In genomic region chr4:64492260-64492962, GRCm38 (mm10) we compare ENCODE assay signal across 9 mouse cellular contexts.
DNase-seq lines count a peak whose midpoint lies in the region; ATAC-seq and TF ChIP-seq lines count a peak whose summit lies in the region.
"Had no signal": no experiment of that assay in that cellular context is flagged by ENCODE, and none has a peak within 500 bp of the region (broad histone marks: within the 10 kb centered on the region; RNA-seq: fewer than 3 reads in every experiment).

No protein-coding gene starts in this region.

- H3K9ac ChIP-seq in heart, postnatal 0 days (replicated peaks; ENCODE audit: low read depth, low read length), result no peak overlapping the region
- H3K9ac ChIP-seq in heart, embryonic 12.5 days, result no peak overlapping the region
- no peak overlapping the region for H3K9ac ChIP-seq in lung, postnatal 0 days (replicated peaks; ENCODE audit: low read depth)
- H3K9ac ChIP-seq in forebrain, embryonic 16.5 days (replicated peaks; ENCODE audit: low read depth, low read length), result no peak overlapping the region
- no peak overlapping the region for H3K9ac ChIP-seq in stomach, postnatal 0 days (ENCODE audit: low read length)

- TF ChIP-seq EP300 in heart, postnatal 0 days (IDR thresholded peaks at IDR 0.05; ENCODE audit: low read depth), result no peak
- TF ChIP-seq EP300 in lung, postnatal 0 days (IDR thresholded peaks at IDR 0.05), result 0 out of 2 replicates have a peak, but pooled peaks have one; percentile 9
- no peak for TF ChIP-seq EP300 in stomach, postnatal 0 days (optimal IDR thresholded peaks at IDR 0.05)

- ATAC-seq in heart, postnatal 0 days (ENCODE audit: insufficient read depth, low read depth), result no peak
- no peak for ATAC-seq in heart, embryonic 12.5 days (ENCODE audit: insufficient number of reproducible peaks, low FRiP score)
- ATAC-seq in lung, postnatal 0 days, result peak; percentile 12; the same call in 1 of the 2 replicates
- ATAC-seq in forebrain, embryonic 16.5 days, result peak; percentile 79
- ATAC-seq in stomach, postnatal 0 days (ENCODE audit: low FRiP score, low TSS enrichment), result no peak

- DNase-seq in heart, postnatal 0 days (ENCODE audit: low spot score), result peak; percentile 39
- peak; percentile 75 for DNase-seq in lung, postnatal 0 days (ENCODE audit: low spot score)
- DNase-seq in lung, postnatal 25 days (ENCODE audit: low spot score), result no peak
- DNase-seq in stomach, postnatal 0 days (ENCODE audit: low spot score), result no peak
- no peak for DNase-seq in spleen, postnatal 10 days (ENCODE audit: low spot score in 2 of 2)
- no peak for DNase-seq in frontal cortex, postnatal 14 days (ENCODE audit: low spot score in 2 of 2)
- DNase-seq: heart, adult 11 months had no signal

- peak; percentile 50 for TF ChIP-seq CTCF in heart, postnatal 0 days (IDR thresholded peaks at IDR 0.05; ENCODE audit: low read depth)
- peak; percentile 66 for TF ChIP-seq CTCF in lung, postnatal 0 days (IDR thresholded peaks at IDR 0.05)
- peak; percentile 82 for TF ChIP-seq CTCF in stomach, postnatal 0 days (IDR thresholded peaks at IDR 0.05; ENCODE audit: low read depth)

- H3K9me3 ChIP-seq in heart, postnatal 0 days (replicated peaks; ENCODE audit: control insufficient read depth, low read length), result no peaks in the 10 kb centered on the region
- no peaks in the 10 kb centered on the region for H3K9me3 ChIP-seq in heart, embryonic 12.5 days (replicated peaks)
- no peaks in the 10 kb centered on the region for H3K9me3 ChIP-seq in lung, postnatal 0 days (ENCODE audit: low read length)
- no peaks in the 10 kb centered on the region for H3K9me3 ChIP-seq in forebrain, embryonic 16.5 days (ENCODE audit: control insufficient read depth, low read length)
- H3K9me3 ChIP-seq in stomach, postnatal 0 days (ENCODE audit: control insufficient read depth, low read length), result no peaks in the 10 kb centered on the region

- no peaks in the 10 kb centered on the region for H3K36me3 ChIP-seq in heart, postnatal 0 days (replicated peaks; ENCODE audit: control insufficient read depth, insufficient read depth, low read length)
- no peaks in the 10 kb centered on the region for H3K36me3 ChIP-seq in heart, embryonic 12.5 days
- H3K36me3 ChIP-seq in lung, postnatal 0 days (ENCODE audit: insufficient read depth, low read length), result no peaks in the 10 kb centered on the region
- H3K36me3 ChIP-seq in forebrain, embryonic 16.5 days (ENCODE audit: control insufficient read depth, insufficient read depth), result no peaks in the 10 kb centered on the region
- no peaks in the 10 kb centered on the region for H3K36me3 ChIP-seq in stomach, postnatal 0 days (ENCODE audit: control insufficient read depth, insufficient read depth, low read length)

- H3K4me1 ChIP-seq in heart, postnatal 0 days (ENCODE audit: control insufficient read depth, insufficient read depth), result no peaks in the 10 kb centered on the region
- H3K4me1 ChIP-seq in heart, embryonic 12.5 days (replicated peaks), result no peaks in the 10 kb centered on the region
- H3K4me1 ChIP-seq in lung, postnatal 0 days (ENCODE audit: insufficient read depth, low read depth, low read length), result no peaks in the 10 kb centered on the region
- 0 out of 2 replicates have a peak, but pooled peaks cover 2% of the 10 kb centered on the region for H3K4me1 ChIP-seq in forebrain, embryonic 16.5 days (replicated peaks; ENCODE audit: control insufficient read depth, insufficient read depth, low read length)
- H3K4me1 ChIP-seq in stomach, postnatal 0 days (replicated peaks; ENCODE audit: control insufficient read depth, insufficient read depth), result no peaks in the 10 kb centered on the region

- no peak overlapping the region for H3K4me2 ChIP-seq in heart, postnatal 0 days (ENCODE audit: low read depth, low read length)
- H3K4me2 ChIP-seq in heart, embryonic 12.5 days, result no peak overlapping the region
- no peak overlapping the region for H3K4me2 ChIP-seq in lung, postnatal 0 days (replicated peaks; ENCODE audit: low read depth, low read length)
- H3K4me2 ChIP-seq in forebrain, embryonic 16.5 days (ENCODE audit: low read length), result no peak overlapping the region
- no peak overlapping the region for H3K4me2 ChIP-seq in stomach, postnatal 0 days (replicated peaks; ENCODE audit: low read depth)

- 87% methylated on average over 1 of the region's 1 CpGs for WGBS in heart, postnatal 0 days
- 92% methylated on average over 1 of the region's 1 CpGs for whole genome bisulfite sequencing in heart, embryonic 12.5 days
- WGBS in lung, postnatal 0 days, result 65% methylated on average over 1 of the region's 1 CpGs
- WGBS in forebrain, embryonic 16.5 days, result 95% methylated on average over 1 of the region's 1 CpGs
- WGBS in stomach, postnatal 0 days, result 83% methylated on average over 1 of the region's 1 CpGs

- H3K27ac ChIP-seq in heart, postnatal 0 days (ENCODE audit: low read depth), result no peak overlapping the region
- H3K27ac ChIP-seq in heart, embryonic 12.5 days (ENCODE audit: poor library complexity, severe bottlenecking), result no peak overlapping the region
- no peak overlapping the region for H3K27ac ChIP-seq in lung, postnatal 0 days (ENCODE audit: low read length)
- no peak overlapping the region for H3K27ac ChIP-seq in forebrain, embryonic 16.5 days (ENCODE audit: low read length)
- no peak overlapping the region for H3K27ac ChIP-seq in stomach, postnatal 0 days (replicated peaks)

- no peak overlapping the region for H3K4me3 ChIP-seq in heart, postnatal 0 days (ENCODE audit: low read depth, low read length)
- no peak overlapping the region for H3K4me3 ChIP-seq in heart, embryonic 12.5 days
- no peak overlapping the region for H3K4me3 ChIP-seq in lung, postnatal 0 days (ENCODE audit: low read depth, low read length)
- no peak overlapping the region for H3K4me3 ChIP-seq in forebrain, embryonic 16.5 days (replicated peaks; ENCODE audit: low read length)
- no peak overlapping the region for H3K4me3 ChIP-seq in stomach, postnatal 0 days (ENCODE audit: low read depth, low read length)

- H3K27me3 ChIP-seq in heart, postnatal 0 days (ENCODE audit: control insufficient read depth, insufficient read depth, low read length), result no peaks in the 10 kb centered on the region
- H3K27me3 ChIP-seq in heart, embryonic 12.5 days (replicated peaks), result no peaks in the 10 kb centered on the region
- no peaks in the 10 kb centered on the region for H3K27me3 ChIP-seq in lung, postnatal 0 days (replicated peaks; ENCODE audit: insufficient read depth, low read length)
- H3K27me3 ChIP-seq in forebrain, embryonic 16.5 days (replicated peaks; ENCODE audit: control insufficient read depth, insufficient read depth, low read length), result no peaks in the 10 kb centered on the region
- H3K27me3 ChIP-seq in stomach, postnatal 0 days (ENCODE audit: control insufficient read depth, insufficient read depth, low read length), result no peaks in the 10 kb centered on the region

Comparison
In these comparisons a context has a peak if more than half of its experiments do, and no peak if none do; other contexts are left out.
1. DNase-seq: peak in heart, postnatal 0 days (single experiment) and lung, postnatal 0 days (single experiment); none in lung, postnatal 25 days (single experiment), stomach, postnatal 0 days (single experiment), spleen, postnatal 10 days (0 of 2) and frontal cortex, postnatal 14 days (0 of 2).
2. ATAC-seq: peak in lung, postnatal 0 days (single experiment) and forebrain, embryonic 16.5 days (single experiment); none in heart, postnatal 0 days (single experiment), heart, embryonic 12.5 days (single experiment) and stomach, postnatal 0 days (single experiment).
3. Peak in every context shown above with its lines, with median percentiles within 50 percentile points of each other: CTCF ChIP-seq.